Comparison of ENCODE assay signal across 8 mouse cellular contexts in the genomic region with DNA sequence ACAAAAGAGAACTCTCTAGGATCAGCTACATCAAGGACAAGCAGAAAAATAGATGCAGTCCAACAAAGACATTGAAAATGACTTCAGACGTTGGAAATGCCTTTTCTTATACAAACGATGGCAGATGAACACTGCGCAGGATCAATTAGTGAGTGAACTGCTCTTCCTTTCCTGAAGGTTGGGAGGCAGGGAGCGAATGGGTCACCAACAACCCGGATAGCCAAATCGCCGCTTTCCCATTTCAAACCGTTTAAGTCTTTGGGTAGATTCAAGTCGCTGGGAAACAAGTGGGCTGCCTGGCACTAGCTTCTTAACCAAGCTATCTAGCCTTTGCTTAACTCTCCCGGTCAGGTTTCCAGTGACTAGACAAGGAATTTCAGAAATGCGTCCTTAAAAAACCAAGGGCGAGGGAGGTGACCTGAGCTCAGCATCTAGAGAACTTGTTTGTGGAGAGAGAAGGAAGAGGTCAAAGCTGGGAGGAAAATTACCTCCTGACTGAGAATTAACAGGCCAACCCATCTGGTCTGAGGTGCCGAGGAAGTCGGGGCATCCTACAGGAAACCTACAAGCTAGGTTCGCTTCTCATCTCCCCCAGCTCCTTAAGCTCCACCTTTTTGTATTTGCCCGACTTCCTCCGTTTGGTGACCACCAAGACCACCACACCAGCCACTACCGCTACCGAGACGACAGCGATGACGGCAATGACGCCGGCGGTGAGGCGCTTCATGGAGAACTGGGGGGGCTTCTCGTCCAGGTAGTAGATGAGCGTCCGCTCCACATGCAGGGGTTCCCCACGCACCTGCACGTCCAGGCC. TPM values are rescaled to one million over a fixed set of nuclear protein-coding genes. Genes with fewer than 3 reads are reported as not detected.
DNase-seq lines count a peak whose midpoint lies in the region; ATAC-seq lines count a peak whose summit lies in the region.

No protein-coding gene starts in this region.

- no peaks in the 10 kb centered on the region for H3K9me3 ChIP-seq in hindbrain, embryonic 14.5 days (ENCODE audit: control insufficient read depth, low read length)

- H3K4me2 ChIP-seq in hindbrain, embryonic 14.5 days (replicated peaks), result peak overlapping the region; percentile 91

- H3K9ac ChIP-seq in hindbrain, embryonic 14.5 days, result peak overlapping the region; percentile 44

- WGBS in hindbrain, embryonic 14.5 days, result 9% methylated on average over 31 of the region's 31 CpGs

- H3K27ac ChIP-seq in hindbrain, embryonic 14.5 days, result no peak overlapping the region

- H3K4me3 ChIP-seq in hindbrain, embryonic 14.5 days (replicated peaks; ENCODE audit: low read length), result peak overlapping the region; percentile 53

- H3K27me3 ChIP-seq in hindbrain, embryonic 14.5 days (ENCODE audit: control insufficient read depth, insufficient read depth, low read length), result peaks cover 81% of the 10 kb centered on the region

- peaks cover 13% of the 10 kb centered on the region; the same call in 1 of the 2 replicates for H3K4me1 ChIP-seq in hindbrain, embryonic 14.5 days (replicated peaks; ENCODE audit: control insufficient read depth, insufficient read depth, low read length)

- H3K36me3 ChIP-seq in hindbrain, embryonic 14.5 days (replicated peaks; ENCODE audit: control insufficient read depth, insufficient read depth), result no peaks in the 10 kb centered on the region

- DNase-seq in ES-CJ7 (ENCODE audit: low read depth, low spot score) (peak; percentile 31), ZHBTc4 (ENCODE audit: low read depth, low spot score) (peak; percentile 61)
- DNase-seq in hindbrain, embryonic 14.5 days (ENCODE audit: low spot score), result peak; percentile 27
- DNase-seq in right cerebral cortex, adult 18-20 months, result no peak
- no peak for DNase-seq in adrenal gland, postnatal 36 days
- no peak for DNase-seq in urinary bladder, postnatal 36 days (ENCODE audit: low spot score in 2 of 2)
- DNase-seq in adrenal gland, postnatal 14 days, result no peak

- ATAC-seq in hindbrain, embryonic 14.5 days (ENCODE audit: low FRiP score), result peak; percentile 25
- ATAC-seq in megakaryocyte, adult 5-6 weeks (ENCODE audit: poor library complexity, severe bottlenecking), result peak; percentile 5

RNA-seq across cellular contexts. Expression of a gene that starts 1.2 kb away (rescaled TPM):
- polyA plus RNA-seq in hindbrain, embryonic 14.5 days (2014; fragmentation: Nextera tagmentation; extraction: Ambion mirVana), result 0.85 and 0.94 TPM in 2 replicates
- total RNA-seq in megakaryocyte, adult 5-6 weeks (2015), result 9.8 and 11.4 TPM in 2 replicates
- 8.5 and 13.0 TPM in 2 replicates for total RNA-seq in megakaryocyte, adult 5-6 weeks (2017)
- not detected for total RNA-seq in adrenal gland, postnatal 36 days (2021)
- total RNA-seq in adrenal gland, postnatal 14 days (2021), result 0.23 TPM in 1 of 2 replicates, not detected in the other

RNA-seq across cellular contexts. Expression of a gene that starts 42.7 kb away (rescaled TPM):
- polyA plus RNA-seq in hindbrain, embryonic 14.5 days (2014; fragmentation: Nextera tagmentation; extraction: Ambion mirVana), result not detected in 2 replicates
- total RNA-seq in megakaryocyte, adult 5-6 weeks (2015), result 0.18 TPM in 1 of 2 replicates, not detected in the other
- 0.08 and 0.11 TPM in 2 replicates for total RNA-seq in megakaryocyte, adult 5-6 weeks (2017)
- total RNA-seq in adrenal gland, postnatal 36 days (2021), result 1 to 10 TPM; 5.6 to 7.4 TPM
- 2.0 and 4.7 TPM in 2 replicates for total RNA-seq in adrenal gland, postnatal 14 days (2021)

Comparison
In these comparisons a context has a peak if more than half of its experiments do, and no peak if none do; other contexts are left out.
1. DNase-seq: peak in ES-CJ7 (single experiment), ZHBTc4 (single experiment) and hindbrain, embryonic 14.5 days (single experiment); none in right cerebral cortex, adult 18-20 months (single experiment), adrenal gland, postnatal 36 days (0 of 2), urinary bladder, postnatal 36 days (0 of 2) and adrenal gland, postnatal 14 days (single experiment).